Mouse (Mus musculus) thymus, postnatal 0 days (tissue): ENCODE results near the gene Rsf1. TPM values are rescaled to one million over a fixed set of nuclear protein-coding genes. Genes with fewer than 3 reads are reported as not detected.
A peak's percentile ranks its signal among the peaks of the same experiment; 100 is the strongest.

ENCODE experiments used
- DNase-seq: peaks from one replicate; pipeline ENCODE4 v3.0.0-alpha.2; 2015; ENCODE audit warnings: low spot score
- polyA plus RNA-seq: library from polyadenylated mRNA; unstranded; fragments of >200 nt; fragmentation: Nextera tagmentation; extraction: Ambion mirVana; gene quantifications from 2 replicates; pipeline ENCODE4 v1.2.1, GENCODE M21; 2015

Gene Rsf1
- polyA plus RNA-seq, 1 experiment from 2014 or later, result 29.2 TPM

DNA sequence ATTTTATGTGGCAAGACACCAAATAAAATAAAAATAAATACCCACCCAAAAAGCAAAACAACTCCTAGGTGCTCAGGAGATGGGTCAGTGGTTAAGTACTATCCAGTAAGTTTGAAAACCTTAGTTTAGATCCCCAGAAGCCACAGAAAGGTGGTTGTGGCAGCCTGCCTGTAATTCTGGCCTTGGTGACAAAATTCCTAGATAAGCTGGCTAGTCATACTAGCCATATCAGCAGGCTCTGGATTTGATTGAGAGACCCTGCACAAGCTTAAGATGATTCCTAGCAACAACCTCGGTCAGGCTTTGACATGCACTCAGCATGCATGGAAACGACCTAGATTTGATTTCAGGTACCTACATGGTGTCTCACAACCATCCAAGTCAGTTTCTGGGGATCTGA lies 49.7 kb downstream of the Rsf1 start:
- DNase-seq, result no peak

DNA sequence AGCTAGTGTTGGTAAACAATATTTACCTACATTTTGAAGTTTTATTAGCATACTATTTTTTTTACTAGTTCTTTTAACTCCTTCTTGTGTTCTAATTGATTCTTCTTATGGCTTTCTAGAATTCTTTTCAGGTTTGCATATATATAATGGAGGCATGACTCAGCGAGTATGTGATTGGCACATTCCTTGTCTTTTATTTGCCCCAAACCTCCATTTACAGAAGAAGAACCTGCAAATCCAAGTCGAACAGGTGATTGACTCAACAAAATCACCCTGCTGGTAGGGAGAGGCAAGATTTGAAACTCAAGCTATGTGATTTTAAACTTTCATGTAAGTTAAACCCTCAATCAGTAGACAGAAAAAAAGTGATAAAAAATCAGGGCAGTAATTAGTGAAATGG lies 51.6 kb downstream of the Rsf1 start:
- no peak for DNase-seq

- DNase-seq, result no peak
Observed at GRCm38 (mm10) chr7:97632897-97633296, 53.2 kb downstream of the Rsf1 start.

GRCm38 (mm10) chr7:97645060-97645459 lies 65.4 kb downstream of the Rsf1 start:
- no peak for DNase-seq

DNA sequence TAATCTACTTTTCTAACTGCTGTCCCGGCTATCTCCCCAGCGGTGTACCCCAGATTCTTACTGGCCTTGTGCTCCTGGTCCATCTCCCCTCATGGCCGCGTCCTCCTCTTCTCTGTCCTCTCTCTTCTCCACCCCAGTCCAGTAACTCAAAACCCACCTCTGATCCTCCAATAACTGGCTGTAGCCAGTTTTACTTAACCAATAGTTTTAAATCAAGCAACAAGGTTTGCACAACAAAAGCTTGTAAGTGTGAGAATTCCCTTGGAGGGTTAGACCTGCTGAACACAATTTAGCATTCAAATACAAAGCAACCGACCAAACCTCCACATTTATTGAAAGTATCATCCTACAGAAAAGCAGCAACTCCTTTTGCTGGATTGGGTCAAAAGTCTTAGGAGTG lies 68.0 kb downstream of the Rsf1 start:
- no peak for DNase-seq

- DNase-seq, result no peak
Observed at GRCm38 (mm10) chr7:97650729-97651128, 71.0 kb downstream of the Rsf1 start.

DNA sequence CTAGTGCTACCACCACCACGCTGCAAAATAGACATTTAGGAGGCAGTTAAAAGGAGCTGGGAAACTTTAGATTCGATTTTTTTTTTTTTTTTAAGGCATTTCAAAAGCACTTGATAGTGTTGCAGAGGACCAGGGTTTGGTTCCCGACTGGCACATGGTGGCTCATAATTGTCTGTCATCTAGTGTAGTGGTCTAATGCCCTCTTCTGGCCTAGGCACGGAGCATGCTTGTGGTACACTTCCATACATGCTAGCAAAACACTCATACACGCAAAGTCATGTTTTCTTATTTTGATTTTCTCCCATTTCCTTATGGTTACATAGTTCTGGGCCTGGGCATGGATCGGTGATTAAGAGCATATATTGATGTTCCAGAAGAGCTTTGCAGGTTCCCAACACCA lies 76.5 kb downstream of the Rsf1 start:
- no peak for DNase-seq

DNA sequence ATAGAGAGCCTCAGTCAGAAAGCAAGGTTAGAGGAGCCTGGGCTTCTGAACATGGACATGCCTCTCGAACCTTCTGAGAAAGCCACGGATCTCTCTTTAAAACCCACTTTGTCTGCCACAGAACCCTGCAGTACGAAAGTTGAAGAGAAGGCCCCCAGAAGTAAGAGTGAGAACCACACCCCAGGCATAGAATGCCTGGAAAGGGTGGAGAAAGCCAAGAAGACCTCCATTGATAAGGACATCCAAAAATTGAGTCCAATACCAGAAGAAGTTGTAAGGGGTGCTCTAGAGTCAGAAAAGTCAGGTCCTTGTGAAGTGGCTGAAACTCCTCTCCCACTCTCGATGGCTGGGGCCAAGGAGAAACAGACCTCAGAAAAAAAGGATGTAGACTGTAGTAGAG lies 81.9 kb downstream of the Rsf1 start:
- no peak for DNase-seq

- DNase-seq, result peak; percentile 48
Observed at GRCm38 (mm10) chr7:97679239-97679638, 99.5 kb downstream of the Rsf1 start.

- no peak for DNase-seq
Observed at GRCm38 (mm10) chr7:97687831-97688230, 108.1 kb downstream of the Rsf1 start.

DNA sequence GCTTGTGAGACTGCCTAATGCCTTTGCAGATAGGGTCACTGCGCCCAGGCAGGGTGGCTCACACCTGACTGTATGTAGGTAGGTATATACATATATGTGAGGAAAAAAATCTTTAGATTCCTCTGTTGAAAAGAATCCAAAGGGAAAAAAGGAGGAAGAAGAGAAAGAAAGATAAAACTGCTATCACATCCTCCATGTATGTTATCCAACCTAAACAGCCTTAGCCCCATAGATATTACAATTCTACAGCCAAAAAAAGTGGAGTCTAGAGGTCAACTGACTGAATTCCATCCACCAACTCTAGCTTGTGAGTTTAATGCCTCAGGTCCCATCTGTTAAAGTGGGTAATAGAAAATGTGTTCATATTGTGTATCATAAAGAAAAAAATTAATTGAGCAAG lies 115.8 kb downstream of the Rsf1 start:
- no peak for DNase-seq

- no peak for DNase-seq
Observed at GRCm38 (mm10) chr7:97696133-97696505, 116.4 kb downstream of the Rsf1 start.

DNA sequence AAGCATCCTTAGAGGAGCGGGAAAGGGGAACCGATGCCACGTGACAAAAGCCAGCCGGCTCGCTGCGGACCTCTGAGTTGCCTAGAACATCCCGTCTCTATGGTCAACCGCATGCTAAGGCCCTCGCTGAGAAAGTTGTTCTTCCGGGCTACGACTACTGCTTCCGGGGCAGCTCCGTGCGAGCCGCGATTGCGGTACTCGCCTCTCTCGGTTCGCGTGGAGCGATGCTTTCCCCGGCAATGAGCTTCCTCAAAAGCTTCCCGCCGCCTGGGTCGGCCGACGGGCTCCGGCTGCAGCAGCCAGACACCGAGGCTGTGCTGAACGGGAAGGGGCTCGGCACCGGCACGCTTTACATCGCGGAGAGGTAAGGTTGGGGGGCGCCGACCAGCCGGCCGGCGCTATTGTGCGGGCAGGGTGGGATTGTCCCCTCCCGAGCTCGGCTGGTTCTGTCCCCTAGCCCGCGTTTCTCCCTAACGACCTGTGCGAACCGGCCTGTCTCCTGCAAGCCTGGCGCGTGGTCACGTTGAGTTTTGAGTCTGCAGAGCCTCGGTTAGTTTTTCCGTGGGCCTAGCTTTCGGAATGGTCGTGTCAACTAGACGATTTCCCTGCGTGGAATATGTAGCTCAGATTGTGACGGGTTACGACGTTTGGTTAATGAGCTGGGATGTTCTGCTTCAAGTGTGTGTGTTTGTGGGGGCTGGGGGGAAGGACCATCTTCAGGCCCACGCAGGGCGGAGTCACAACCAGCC lies 117.0 kb downstream of the Rsf1 start, which contains the start of gene Clns1a:
TSS of gene Clns1a (plus strand) at position 129 of the 749 bp plus-strand sequence.
- peak; percentile 88 for DNase-seq

DNA sequence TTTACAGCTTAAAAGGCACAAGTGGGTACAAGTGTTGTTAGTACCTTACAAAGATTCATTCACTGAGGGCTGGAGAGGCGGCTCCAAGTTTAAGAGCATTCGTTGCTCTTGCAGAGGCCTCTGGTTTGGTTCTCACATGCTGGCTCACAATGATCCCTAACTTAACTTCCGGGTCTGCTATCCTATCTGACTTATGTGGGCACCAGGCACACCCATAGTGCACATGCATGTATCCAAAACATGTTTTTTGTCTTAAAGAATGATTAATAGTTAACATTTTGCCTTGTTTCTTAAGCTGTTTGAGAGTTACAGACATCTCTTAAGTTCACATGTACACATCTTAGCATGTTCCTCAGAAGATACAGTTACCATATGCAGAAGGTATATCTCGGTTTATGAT lies 120.5 kb downstream of the Rsf1 start:
- no peak for DNase-seq

DNA sequence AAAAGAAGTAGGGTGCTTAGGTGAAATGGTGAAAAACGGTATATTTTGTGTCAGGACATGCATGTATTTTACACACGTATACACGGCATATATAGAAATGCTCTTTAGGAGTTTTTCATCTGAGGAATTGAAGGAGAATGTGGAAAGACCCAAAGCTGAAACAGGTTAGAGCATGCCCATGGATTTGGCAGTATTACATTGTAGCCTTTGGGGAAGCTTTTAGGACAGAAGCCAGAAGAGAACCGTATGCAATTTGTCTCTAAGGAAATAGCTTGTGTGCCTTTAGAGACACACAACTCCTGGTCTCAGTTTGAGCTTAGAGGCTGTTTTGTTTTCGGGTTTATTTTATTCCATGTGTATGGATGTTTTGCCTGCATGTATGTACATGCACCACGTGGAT lies 121.4 kb downstream of the Rsf1 start:
- DNase-seq, result no peak

GRCm38 (mm10) chr7:97707123-97707522 lies 127.4 kb downstream of the Rsf1 start:
- DNase-seq, result no peak

- DNase-seq, result no peak
Observed at GRCm38 (mm10) chr7:97707809-97708208, 128.1 kb downstream of the Rsf1 start.

DNA sequence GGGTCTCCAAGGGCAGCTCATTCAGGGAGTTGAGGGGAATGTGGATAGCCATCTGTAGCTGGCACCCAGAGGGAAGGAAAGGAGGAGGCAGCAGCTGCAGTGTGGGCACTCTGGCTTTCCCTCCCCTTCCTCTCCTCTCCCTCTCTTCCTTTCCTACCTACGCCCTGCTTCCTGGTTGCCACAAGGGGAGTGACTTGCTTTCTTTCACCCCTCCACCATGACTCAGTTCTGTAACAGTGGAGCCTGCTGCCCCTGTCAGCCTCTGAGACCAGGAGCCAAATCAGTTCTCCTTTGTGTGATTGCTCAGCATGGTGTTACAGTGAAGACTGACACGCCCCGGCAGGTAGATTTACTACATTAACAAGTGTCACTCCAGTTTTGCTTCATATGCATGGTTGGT lies 129.5 kb downstream of the Rsf1 start:
- no peak for DNase-seq

DNA sequence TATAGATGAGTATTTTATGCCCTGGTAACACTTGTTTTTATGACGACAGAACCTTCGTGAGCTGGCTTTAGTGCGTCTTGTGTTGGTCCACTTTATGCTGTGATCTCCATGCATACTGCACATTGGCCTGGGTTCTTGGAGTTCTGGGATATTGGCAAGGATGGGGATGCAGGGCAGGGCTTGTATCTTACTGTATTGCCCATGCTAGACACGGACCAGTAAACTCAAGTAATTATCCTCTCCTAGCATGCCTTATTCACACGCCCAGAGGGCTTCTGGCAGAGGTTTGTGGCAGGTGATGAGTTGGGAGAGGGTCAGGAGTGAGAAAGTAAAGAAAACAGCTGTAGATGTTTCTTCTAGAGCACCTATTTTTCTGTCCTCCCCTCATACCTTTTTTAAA lies 135.0 kb downstream of the Rsf1 start:
- no peak for DNase-seq

DNA sequence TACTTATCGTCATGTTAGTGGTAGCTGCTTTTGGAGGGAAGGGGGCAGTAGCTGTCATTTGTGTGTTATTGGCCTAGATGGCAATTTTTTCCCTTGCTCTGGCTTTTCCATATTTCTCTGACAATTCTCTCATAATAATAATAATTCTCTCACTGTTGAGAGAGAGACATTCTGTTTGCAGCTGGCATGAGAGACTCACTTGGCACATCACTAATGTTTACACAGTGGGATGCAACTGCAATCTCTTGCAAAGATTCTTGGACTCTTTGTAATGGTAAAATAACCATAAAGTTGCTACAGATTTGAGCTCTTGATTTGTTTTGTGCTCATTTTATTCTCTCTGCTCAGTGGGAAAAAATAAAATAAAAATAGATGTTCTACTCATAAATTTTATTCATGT lies 137.6 kb downstream of the Rsf1 start:
- DNase-seq, result no peak

- no peak for DNase-seq
Observed at GRCm38 (mm10) chr7:97719078-97719477, 139.4 kb downstream of the Rsf1 start.

- DNase-seq, result peak; percentile 67
Observed at GRCm38 (mm10) chr7:97720109-97720508, 140.4 kb downstream of the Rsf1 start.

DNA sequence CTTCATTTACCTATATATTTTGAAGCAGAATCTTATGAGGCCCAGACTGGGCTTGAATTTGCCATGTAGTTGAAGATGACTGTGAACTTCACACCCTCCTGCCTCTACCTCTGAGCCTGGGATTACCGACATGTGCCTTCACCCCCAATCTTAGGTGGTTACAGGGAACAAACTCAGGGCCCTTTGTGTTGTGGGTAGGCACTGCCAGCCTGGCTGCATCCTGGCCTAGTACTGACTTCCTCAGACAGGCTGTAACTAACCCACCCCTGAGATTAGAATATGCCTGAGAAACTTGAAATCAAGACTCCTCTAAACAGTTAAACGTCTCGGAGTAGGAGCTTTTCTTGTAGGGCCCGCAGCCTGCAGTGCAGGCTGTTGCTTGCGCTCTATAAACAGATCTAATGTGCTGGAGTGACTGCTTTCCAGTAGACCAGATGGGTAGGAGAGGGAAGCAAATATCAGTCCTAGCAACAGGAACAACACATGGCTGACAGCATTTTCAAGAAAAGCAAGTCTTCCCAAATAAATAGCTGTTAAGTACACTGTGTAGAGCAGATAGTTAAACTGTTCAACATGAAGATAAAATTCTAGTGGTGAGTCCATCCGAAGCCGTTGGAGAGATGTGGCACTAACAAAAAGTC lies 142.7 kb downstream of the Rsf1 start:
- peak; percentile 64 for DNase-seq
